Mouse (Mus musculus) ES-E14 (cell line): Measurements from ENCODE around the gene Ttc34. TPM values are rescaled to one million over a fixed set of nuclear protein-coding genes. Genes with fewer than 3 reads are reported as not detected.

Experiments
- DNase-seq: peaks from one replicate; pipeline ENCODE4 v3.0.0-alpha.2; 2013; ENCODE audit warnings: low read depth, low spot score
- H3K27ac ChIP-seq: 2 replicates; pipeline ENCODE4 v1.5.1; 2012; ENCODE audit warnings: low read depth, mild to moderate bottlenecking, low read length, moderate library complexity, mixed read lengths; ENCODE audit not compliant: poor library complexity, insufficient read depth, severe bottlenecking
- H3K36me3 ChIP-seq: 2 replicates; pipeline ENCODE4 v1.6.1; 2012; ENCODE audit warnings: mild to moderate bottlenecking, low read length, moderate library complexity, mixed read lengths; ENCODE audit not compliant: control insufficient read depth, poor library complexity, insufficient read depth, severe bottlenecking
- H3K4me1 ChIP-seq, 2 experiments: fragments of 150-350 bp in 1 of 2; sonication (generic) in 1 of 2; 2 replicates each; pipeline ENCODE4 v1.6.1; 2012; ENCODE audit warnings: low read length in 2 of 2, mild to moderate bottlenecking in 1 of 2, mixed read lengths in 1 of 2; ENCODE audit not compliant: control insufficient read depth in 2 of 2, insufficient read depth in 2 of 2, poor library complexity in 1 of 2
- H3K4me3 ChIP-seq, 2 experiments: fragments of 150-350 bp in 1 of 2; sonication (generic) in 1 of 2; 2 replicates each; pipeline ENCODE4 v1.5.1; 2012; ENCODE audit warnings: low read length in 2 of 2, low read depth in 1 of 2, mild to moderate bottlenecking in 1 of 2, mixed read lengths in 1 of 2; ENCODE audit not compliant: insufficient read depth in 1 of 2, poor library complexity in 1 of 2, severe bottlenecking in 1 of 2
- H3K9ac ChIP-seq: 2 replicates; pipeline ENCODE4 v1.6.1; 2012; ENCODE audit warnings: low read depth, mild to moderate bottlenecking, low read length, mixed read lengths; ENCODE audit not compliant: poor library complexity, insufficient read depth, severe bottlenecking
- H3K9me3 ChIP-seq: fragments of 150-350 bp; sonication (generic); 2 replicates; pipeline ENCODE4 v1.6.1; 2012; ENCODE audit warnings: low read depth, mild to moderate bottlenecking, low read length; ENCODE audit not compliant: control insufficient read depth, insufficient read depth
- CHD2 ChIP-seq: IDR thresholded peaks from 2 replicates; pipeline ENCODE4 v1.6.1; 2014; ENCODE audit warnings: mild to moderate bottlenecking, low read depth, low read length, inconsistent platforms
- HCFC1 ChIP-seq: IDR thresholded peaks from 2 replicates; pipeline ENCODE4 v1.6.1; 2012; ENCODE audit warnings: low read length, inconsistent platforms, borderline replicate concordance; ENCODE audit not compliant: insufficient read depth
- MAFK ChIP-seq: IDR thresholded peaks from 2 replicates; pipeline ENCODE4 v1.6.1; 2014; ENCODE audit warnings: mild to moderate bottlenecking, low read depth, low read length, inconsistent platforms; ENCODE audit not compliant: insufficient read depth
- ZC3H11A ChIP-seq: IDR thresholded peaks from 2 replicates; pipeline ENCODE4 v1.6.1; 2012; ENCODE audit warnings: low read depth, mild to moderate bottlenecking, inconsistent platforms, low read length, borderline replicate concordance
- ZNF384 ChIP-seq: IDR thresholded peaks from 2 replicates; pipeline ENCODE4 v1.6.1; 2012; ENCODE audit warnings: low read depth, low read length, inconsistent platforms
- in situ Hi-C, 2 experiments: fragments of 600-800 bp; cut with MboI; formaldehyde crosslinking; loops; one replicate each; pipeline ENCODE4 v1.15.1; 2025; ENCODE audit warnings: low sequenced_read_pairs in 2 of 2, inconsistent platforms in 1 of 2; ENCODE audit not compliant: unreplicated experiment in 2 of 2
- total RNA-seq: library from RNA; depleted of rRNA; stranded (reverse); fragments of 300-350 nt; gene quantifications from 2 replicates; pipeline ENCODE4 v1.2.3, GENCODE M21; 2012

The Ttc34 gene
- total RNA-seq, 1 experiment, result 0.22 TPM

DNA sequence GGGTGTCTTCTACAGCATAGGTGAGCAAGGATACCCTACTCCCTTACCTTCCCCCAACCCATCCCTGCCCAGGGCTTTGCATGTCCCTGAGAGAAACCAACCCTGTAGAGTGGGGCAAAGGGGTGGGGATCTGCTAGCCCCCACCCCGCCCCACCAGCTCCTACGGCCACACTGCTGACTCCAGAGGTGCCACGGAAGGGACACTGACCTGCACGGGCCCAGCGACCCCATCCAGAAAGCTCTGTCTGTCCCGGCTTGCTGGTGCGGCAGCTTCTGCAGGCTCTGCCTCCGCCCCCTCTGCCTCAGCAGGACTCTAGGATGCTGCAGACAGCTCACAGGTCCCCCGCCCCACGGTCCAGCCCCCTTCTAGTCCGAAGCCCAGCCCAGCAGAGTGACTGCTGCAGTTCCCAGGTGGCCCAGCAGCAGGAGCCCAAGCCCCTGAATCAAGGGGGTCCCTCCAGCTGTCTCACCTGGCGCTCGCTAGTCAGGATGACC, 34.5 kb downstream of the Ttc34 start:
- DNase-seq, result peak; percentile 71
- in situ Hi-C loops, result no loop called here
- H3K4me3 ChIP-seq, result peak overlapping the region in 1 of 2 experiments; percentile 39; a peak in 1 of 4 replicates
- H3K9ac ChIP-seq, result no peak overlapping the region
- no peak overlapping the region for H3K27ac ChIP-seq
- no peaks in the 10 kb centered on the region for H3K36me3 ChIP-seq
- H3K4me1 ChIP-seq, result peaks cover 0 to 10% of the 10 kb centered on the region in 2 experiments; a peak in 1 of 4 replicates
- TF ChIP-seq MAFK, result 0 out of 2 replicates have a peak, but pooled peaks have one; percentile 11
- no peak for TF ChIP-seq CHD2
- H3K9me3 ChIP-seq, result no peaks in the 10 kb centered on the region

DNA sequence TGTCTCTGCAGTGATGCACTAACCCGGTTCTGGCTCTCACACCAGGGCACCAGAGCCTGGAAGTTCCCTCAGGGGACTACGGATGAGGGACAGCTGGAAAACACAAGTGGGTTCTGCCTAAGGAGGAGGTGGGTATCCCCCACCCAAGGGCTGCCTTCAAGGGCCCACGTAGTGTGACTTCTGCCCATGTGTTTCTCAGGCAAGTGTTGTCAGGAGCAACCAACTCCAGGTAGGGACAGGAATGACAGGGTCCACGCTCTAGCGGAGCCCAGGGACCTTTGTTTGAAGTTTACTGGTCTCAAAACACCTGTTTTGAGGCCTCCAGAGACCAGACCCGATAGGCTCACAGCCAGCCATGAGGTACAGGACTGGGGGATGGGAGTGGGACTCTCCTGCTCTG, 35.9 kb downstream of the Ttc34 start:
- no peak overlapping the region for H3K4me3 ChIP-seq
- H3K9ac ChIP-seq, result no peak overlapping the region
- H3K27ac ChIP-seq, result no peak overlapping the region
- in situ Hi-C loops, result no loop called here
- DNase-seq, result no peak
- H3K9me3 ChIP-seq, result no peaks in the 10 kb centered on the region
- TF ChIP-seq ZC3H11A (no peak), ZNF384 (no peak), CHD2 (no peak), MAFK (no peak), HCFC1 (no peak)
- H3K36me3 ChIP-seq, result no peaks in the 10 kb centered on the region
- peaks cover 0 to 10% of the 10 kb centered on the region in 2 experiments; a peak in 1 of 4 replicates for H3K4me1 ChIP-seq

DNA sequence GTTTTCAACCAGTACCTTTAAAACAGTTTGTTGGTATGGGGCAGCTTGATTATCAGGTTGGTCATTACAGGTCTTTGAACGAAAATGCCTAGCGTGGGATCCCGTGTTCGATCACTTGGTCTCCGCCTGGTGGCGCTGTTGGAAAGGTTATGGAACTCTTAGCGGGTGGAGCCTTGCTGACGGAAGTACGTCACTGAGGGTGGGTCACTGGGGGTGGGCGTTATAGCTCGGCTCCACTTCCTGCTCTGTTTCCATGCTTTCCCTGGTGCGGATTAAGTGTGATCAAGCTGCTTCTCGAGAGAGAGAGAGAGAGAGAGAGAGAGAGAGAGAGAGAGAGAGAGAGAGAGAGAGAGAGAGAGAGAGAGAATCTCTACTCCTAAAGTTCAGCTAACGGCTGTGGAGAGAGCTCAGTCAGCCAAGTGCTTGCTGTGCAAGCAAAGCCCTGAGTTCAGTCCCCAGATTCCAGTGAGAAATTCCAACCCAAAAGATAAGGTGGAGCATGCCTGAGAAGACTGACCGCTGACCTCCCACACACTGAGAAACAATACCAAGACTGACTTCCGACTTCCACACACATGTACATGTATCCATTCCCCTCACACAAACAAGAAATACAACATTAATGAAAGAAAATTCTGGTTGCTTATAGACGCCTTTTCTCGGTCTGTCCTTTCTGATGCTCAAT, 40.7 kb downstream of the Ttc34 start:
- Histone ChIP-seq H3K36me3 (no peaks in the 10 kb centered on the region), H3K4me1 (peaks cover 0 to 7% of the 10 kb centered on the region in 2 experiments; a peak in 1 of 4 replicates), H3K9me3 (no peaks in the 10 kb centered on the region), H3K9ac (no peak overlapping the region), H3K4me3 (peak overlapping the region; percentile 33 to 35; a peak in 2 of 4 replicates), H3K27ac (no peak overlapping the region)
- no peak for TF ChIP-seq CHD2
- TF ChIP-seq HCFC1, result no peak
- TF ChIP-seq ZC3H11A, result no peak
- peak; percentile 93 for DNase-seq
- in situ Hi-C loops, result loop anchor here in 1 of 2 experiments (25.0 kb wide), 1 partner anchor 359 kb away; the partner anchor contains the start of gene Faap20

- in situ Hi-C loops, result loop anchor here (5.0 to 25.0 kb wide), 3 partner anchors 184 to 357 kb away; partner anchors contain the start of genes Pex10 (in 2 of the 2) and Faap20 (in 1 of the 2)
- Histone ChIP-seq H3K9ac (no peak overlapping the region), H3K9me3 (no peaks in the 10 kb centered on the region), H3K36me3 (no peaks in the 10 kb centered on the region), H3K4me1 (peaks cover 0 to 8% of the 10 kb centered on the region in 2 experiments; a peak in 1 of 4 replicates), H3K27ac (no peak overlapping the region), H3K4me3 (no peak overlapping the region)
- DNase-seq, result no peak
- TF ChIP-seq HCFC1 (no peak), ZNF384 (no peak), CHD2 (no peak), ZC3H11A (no peak), MAFK (no peak)
Observed at GRCm38 (mm10) chr4:154880730-154881129, 43.5 kb downstream of the Ttc34 start.
